8 mouse cellular contexts compared by ENCODE assay signal in genomic region chr7:81213347-81214152, GRCm38 (mm10). TPM values are rescaled to one million over a fixed set of nuclear protein-coding genes. Genes with fewer than 3 reads are reported as not detected.
DNase-seq lines count a peak whose midpoint lies in the region; ATAC-seq and TF ChIP-seq lines count a peak whose summit lies in the region.

Gene Pde8a (plus strand): TSS chr7:81213596.

- peak within 1 kb of the TSS; percentile 80 for H3K4me3 ChIP-seq in lung, adult 2 months (replicated peaks; ENCODE audit: extremely low read depth, low read depth, low read length)
- H3K4me3 ChIP-seq in heart, embryonic 11.5 days (ENCODE audit: low read depth, low read length): peak within 1 kb of the TSS; percentile 64
- H3K4me3 ChIP-seq in midbrain, embryonic 12.5 days: peak within 1 kb of the TSS; percentile 47

- no peak for TF ChIP-seq CTCF in lung, adult 2 months (IDR thresholded peaks at IDR 0.05; ENCODE audit: insufficient read depth, low read length)

- peak within 1 kb of the TSS; percentile 81 for H3K27ac ChIP-seq in heart, embryonic 11.5 days (ENCODE audit: low read depth, low read length)
- H3K27ac ChIP-seq in midbrain, embryonic 12.5 days (replicated peaks): peak within 1 kb of the TSS; percentile 60

- H3K36me3 ChIP-seq in heart, embryonic 11.5 days (ENCODE audit: control insufficient read depth, insufficient read depth, low read length): no peaks in the 10 kb centered on the region
- H3K36me3 ChIP-seq in midbrain, embryonic 12.5 days: no peaks in the 10 kb centered on the region

- H3K4me1 ChIP-seq in lung, adult 2 months (ENCODE audit: control insufficient read depth, insufficient read depth, low read length): peaks cover 6% of the 10 kb centered on the region
- H3K4me1 ChIP-seq in heart, embryonic 11.5 days (ENCODE audit: control insufficient read depth, insufficient read depth, low read length): peaks cover 13% of the 10 kb centered on the region; the same call in 1 of the 2 replicates
- H3K4me1 ChIP-seq in midbrain, embryonic 12.5 days: peaks cover 22% of the 10 kb centered on the region

- no peaks in the 10 kb centered on the region for H3K9me3 ChIP-seq in heart, embryonic 11.5 days (replicated peaks; ENCODE audit: control insufficient read depth, low read length)
- H3K9me3 ChIP-seq in midbrain, embryonic 12.5 days: no peaks in the 10 kb centered on the region

- H3K9ac ChIP-seq in heart, embryonic 11.5 days (ENCODE audit: low read depth, low read length): peak within 1 kb of the TSS; percentile 70
- H3K9ac ChIP-seq in midbrain, embryonic 12.5 days (replicated peaks): peak within 1 kb of the TSS; percentile 37

- H3K27me3 ChIP-seq in heart, embryonic 11.5 days (ENCODE audit: control insufficient read depth, insufficient read depth, low read length): peaks cover 25% of the 10 kb centered on the region
- H3K27me3 ChIP-seq in midbrain, embryonic 12.5 days: peaks cover 75% of the 10 kb centered on the region

- TF ChIP-seq POLR2A in lung, adult 2 months (IDR thresholded peaks at IDR 0.05; ENCODE audit: borderline replicate concordance, extremely low read depth, low read depth, low read length): no peak

- WGBS in lung, adult 2 months: under 1% methylated on average over 122 of the region's 128 CpGs
- under 1% methylated on average over 91 of the region's 128 CpGs for WGBS in heart, embryonic 11.5 days (ENCODE audit: insufficient replicate concordance)
- WGBS in midbrain, embryonic 12.5 days: 1% methylated on average over 128 of the region's 128 CpGs

- H3K4me2 ChIP-seq in heart, embryonic 11.5 days: peak within 1 kb of the TSS; percentile 75
- H3K4me2 ChIP-seq in midbrain, embryonic 12.5 days (replicated peaks): peak within 1 kb of the TSS; percentile 63

- peak; percentile 56 for DNase-seq in lung, adult 2 months
- no peak for DNase-seq in lung, postnatal 25 days (ENCODE audit: low spot score)
- DNase-seq in adrenal gland, postnatal 4 days (ENCODE audit: low spot score in 2 of 2): peak in 1 of 2 experiments; percentile 21
- peak; percentile 55 for DNase-seq in kidney, postnatal 14 days
- peak; percentile 17 for DNase-seq in thymus, postnatal 0 days (ENCODE audit: low spot score)
- no peak for DNase-seq in embryo, embryonic 11 days

- peak; percentile 28 for ATAC-seq in heart, embryonic 11.5 days (replicated peaks; ENCODE audit: insufficient number of reproducible peaks, low FRiP score, low TSS enrichment)
- 0 out of 2 replicates have a peak, but pooled peaks have one; percentile 13 for ATAC-seq in midbrain, embryonic 12.5 days (ENCODE audit: low FRiP score, low read depth)

RNA-seq across cellular contexts. Expression of gene Pde8a, which starts in this region (rescaled TPM):
- polyA plus RNA-seq in lung, adult 2 months (2012; rRNA removed): 11.1 and 14.4 TPM in 2 replicates
- total RNA-seq in adrenal gland, postnatal 4 days (2021): 10 to 100 TPM; 22.3 to 25.8 TPM
- polyA plus RNA-seq in heart, embryonic 11.5 days (2014; fragmentation: Nextera tagmentation; extraction: Ambion mirVana): 2.7 and 3.5 TPM in 2 replicates
- polyA plus RNA-seq in midbrain, embryonic 12.5 days (2016; fragmentation: Nextera tagmentation; extraction: Ambion mirVana): 2.9 and 3.2 TPM in 2 replicates
- 1.2 TPM in 2 replicates for polyA plus RNA-seq in thymus, postnatal 0 days (2015; fragmentation: Nextera tagmentation; extraction: Ambion mirVana)

Comparison
In these comparisons a context has a peak if more than half of its experiments do, and no peak if none do; other contexts are left out.
1. DNase-seq: peak in lung, adult 2 months (single experiment), kidney, postnatal 14 days (single experiment) and thymus, postnatal 0 days (single experiment); none in lung, postnatal 25 days (single experiment) and embryo, embryonic 11 days (single experiment).
2. Peak in every context shown above with its lines, with median percentiles within 50 percentile points of each other: H3K4me3 ChIP-seq.